13 mouse cellular contexts compared by ENCODE assay signal in the genomic region with DNA sequence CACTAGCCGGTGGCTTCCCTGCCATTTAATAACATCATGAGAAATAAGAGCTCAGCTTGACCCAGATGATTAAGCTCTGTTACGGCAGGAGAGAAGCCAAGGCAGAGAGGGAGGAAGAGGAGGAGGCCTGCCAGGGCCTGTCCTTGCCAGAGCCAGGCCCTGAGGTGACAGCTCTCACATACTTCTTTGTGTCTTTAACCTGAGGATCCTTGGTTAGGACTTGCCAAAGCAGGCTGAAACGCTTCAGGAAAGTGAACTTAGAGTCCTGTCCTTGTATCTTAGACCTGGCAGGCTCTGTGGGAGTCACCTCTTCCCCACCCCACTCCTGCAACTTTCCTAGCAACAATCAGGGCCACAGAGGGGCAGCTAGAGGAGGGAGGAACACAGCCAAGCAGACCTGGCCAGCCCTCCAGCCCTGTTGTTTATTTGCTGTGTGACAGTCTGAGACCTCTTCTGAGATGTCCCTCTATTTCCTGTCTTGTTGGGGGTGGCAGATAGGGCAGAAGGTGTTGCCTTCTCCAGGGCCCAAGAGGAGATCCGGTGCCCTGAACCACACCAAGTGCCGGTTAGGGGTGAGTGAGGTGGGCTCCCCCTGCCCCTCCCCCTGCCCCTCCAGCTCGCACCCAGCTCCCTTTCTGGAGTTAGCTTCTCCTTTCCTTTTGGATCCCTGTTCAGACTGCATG. TPM values are rescaled to one million over a fixed set of nuclear protein-coding genes. Genes with fewer than 3 reads are reported as not detected.
A peak's percentile ranks its signal among the peaks of the same experiment; 100 is the strongest.
DNase-seq lines count a peak whose midpoint lies in the region; ATAC-seq and TF ChIP-seq lines count a peak whose summit lies in the region.
"Had no signal": no experiment of that assay in that cellular context is flagged by ENCODE, and none has a peak within 500 bp of the region (broad histone marks: within the 10 kb centered on the region; RNA-seq: fewer than 3 reads in every experiment).

No protein-coding gene starts in this region.

- 82% methylated on average over 6 of the region's 6 CpGs for WGBS in liver, embryonic 13.5 days (ENCODE audit: insufficient replicate concordance)
- 58% methylated on average over 6 of the region's 6 CpGs for WGBS in embryonic facial prominence, embryonic 15.5 days
- 83% methylated on average over 6 of the region's 6 CpGs for WGBS in small intestine, adult 2 months

- H3K9me3 ChIP-seq in liver, embryonic 13.5 days (replicated peaks): no peaks in the 10 kb centered on the region
- H3K9me3 ChIP-seq in CH12.LX (replicated peaks; ENCODE audit: low read length): peaks cover 33% of the 10 kb centered on the region
- H3K9me3 ChIP-seq in embryonic facial prominence, embryonic 15.5 days (replicated peaks): no peaks in the 10 kb centered on the region
- H3K9me3 ChIP-seq: lung, embryonic 15.5 days had no signal

- in situ Hi-C loops in CH12.LX (cut with MboI; ENCODE audit: low pct_ligation_motif_present, low pct_unique_long_range_greater_than_20kb, low sequenced_read_pairs): no loop called here

- dilution Hi-C loops in CH12.LX (cut with MboI; ENCODE audit: extremely low pct_ligation_motif_present, extremely low pct_unique_long_range_greater_than_20kb, low sequenced_read_pairs): no loop called here

- TF ChIP-seq CTCF in CH12.LX (conservative IDR thresholded peaks at IDR 0.05 in 1 of 2, IDR thresholded peaks at IDR 0.05 in 1 of 2; ENCODE audit: low read depth in 2 of 2, low read length in 2 of 2): no peak
- TF ChIP-seq CTCF in small intestine, adult 2 months (IDR thresholded peaks at IDR 0.05; ENCODE audit: extremely low read depth, insufficient read length, insufficient replicate concordance, low read depth, low read length): no peak

- H3K79me2 ChIP-seq in CH12.LX (replicated peaks; ENCODE audit: control insufficient read depth, extremely low read depth, insufficient read depth, poor library complexity, severe bottlenecking): no peaks in the 10 kb centered on the region

- H3K27me3 ChIP-seq in liver, embryonic 13.5 days: no peaks in the 10 kb centered on the region
- no peaks in the 10 kb centered on the region for H3K27me3 ChIP-seq in CH12.LX (replicated peaks)
- H3K27me3 ChIP-seq in embryonic facial prominence, embryonic 15.5 days: no peaks in the 10 kb centered on the region
- H3K27me3 ChIP-seq in small intestine, adult 2 months (ENCODE audit: control insufficient read depth, insufficient read depth, low read length): no peaks in the 10 kb centered on the region
- H3K27me3 ChIP-seq: lung, embryonic 15.5 days had no signal

- no peak for DNase-seq in liver, embryonic 13.5 days
- no peak for DNase-seq in liver
- DNase-seq in CH12.LX (ENCODE audit: extremely low read depth): peak; percentile 44
- DNase-seq in layer of hippocampus, adult 9-10 months (ENCODE audit: low spot score): no peak
- no peak for DNase-seq in heart, adult 9 months (ENCODE audit: low spot score in 2 of 2)
- DNase-seq in embryo, embryonic 9.5 days (ENCODE audit: extremely low spot score): no peak
- DNase-seq: kidney, adult 18-20 months; thymus, postnatal 36 days had no signal

- H3K4me2 ChIP-seq in liver, embryonic 13.5 days: no peak overlapping the region
- peak overlapping the region; percentile 60 for H3K4me2 ChIP-seq in CH12.LX (ENCODE audit: insufficient read depth, low read depth, poor library complexity, severe bottlenecking)
- H3K4me2 ChIP-seq in embryonic facial prominence, embryonic 15.5 days (replicated peaks): no peak overlapping the region
- H3K4me2 ChIP-seq: heart, embryonic 11.5 days; lung, embryonic 15.5 days had no signal

- H3K27ac ChIP-seq in liver, embryonic 13.5 days: no peak overlapping the region
- peak overlapping the region; percentile 98 for H3K27ac ChIP-seq in CH12.LX (ENCODE audit: insufficient read depth, low read depth)
- peak overlapping the region; percentile 68 for H3K27ac ChIP-seq in embryonic facial prominence, embryonic 15.5 days (replicated peaks)
- peak overlapping the region; percentile 91 for H3K27ac ChIP-seq in small intestine, adult 2 months (ENCODE audit: insufficient read depth, low read depth, low read length)
- H3K27ac ChIP-seq: lung, embryonic 15.5 days had no signal

- TF ChIP-seq RAD21 in CH12.LX (IDR thresholded peaks at IDR 0.05; ENCODE audit: low read depth, low read length): no peak

- H3K9ac ChIP-seq in liver, embryonic 13.5 days: 0 out of 2 replicates have a peak overlapping the region, but pooled peaks have one; percentile 10
- H3K9ac ChIP-seq in CH12.LX (ENCODE audit: insufficient read depth, low read depth): peak overlapping the region; percentile 80
- no peak overlapping the region for H3K9ac ChIP-seq in embryonic facial prominence, embryonic 15.5 days
- H3K9ac ChIP-seq: lung, embryonic 15.5 days had no signal

- no peak overlapping the region for H3K4me3 ChIP-seq in liver, embryonic 13.5 days (replicated peaks)
- peak overlapping the region in 2 of 3 experiments; percentile 27 to 47 for H3K4me3 ChIP-seq in CH12.LX (replicated peaks in 1 of 3; ENCODE audit: low read depth in 2 of 3, low read length in 2 of 3, poor library complexity in 1 of 3)
- H3K4me3 ChIP-seq in embryonic facial prominence, embryonic 15.5 days (replicated peaks): no peak overlapping the region
- H3K4me3 ChIP-seq in small intestine, adult 2 months (ENCODE audit: low read depth, low read length): no peak overlapping the region
- H3K4me3 ChIP-seq: lung, embryonic 15.5 days; myocyte had no signal

- no peak for ATAC-seq in liver, embryonic 13.5 days (ENCODE audit: low read depth)
- ATAC-seq in embryonic facial prominence, embryonic 15.5 days (ENCODE audit: insufficient number of reproducible peaks, low FRiP score, low TSS enrichment, low read depth): 0 out of 2 replicates have a peak, but pooled peaks have one; percentile 51

- TF ChIP-seq EP300 in CH12.LX (IDR thresholded peaks at IDR 0.05; ENCODE audit: low read length): 0 out of 2 replicates have a peak, but pooled peaks have one; percentile 12

- H3K36me3 ChIP-seq in liver, embryonic 13.5 days: peaks cover 70% of the 10 kb centered on the region
- peaks cover 0 to 10% of the 10 kb centered on the region in 2 experiments for H3K36me3 ChIP-seq in CH12.LX (replicated peaks in 1 of 2; ENCODE audit: control insufficient read depth in 1 of 2, insufficient read depth in 1 of 2, low read length in 1 of 2)
- peaks cover 3% of the 10 kb centered on the region; the same call in 1 of the 2 replicates for H3K36me3 ChIP-seq in embryonic facial prominence, embryonic 15.5 days
- H3K36me3 ChIP-seq in small intestine, adult 2 months (ENCODE audit: control insufficient read depth, insufficient read depth, low read length): peaks cover 33% of the 10 kb centered on the region
- H3K36me3 ChIP-seq: lung, embryonic 15.5 days had no signal

- H3K4me1 ChIP-seq in liver, embryonic 13.5 days (replicated peaks): peaks cover 30% of the 10 kb centered on the region
- H3K4me1 ChIP-seq in CH12.LX (ENCODE audit: control insufficient read depth in 1 of 2, insufficient read depth in 2 of 2): peaks cover 18 to 58% of the 10 kb centered on the region in 2 experiments
- H3K4me1 ChIP-seq in embryonic facial prominence, embryonic 15.5 days: no peaks in the 10 kb centered on the region
- H3K4me1 ChIP-seq in small intestine, adult 2 months (ENCODE audit: control insufficient read depth, insufficient read depth, insufficient read length, low read length): peaks cover 14% of the 10 kb centered on the region; the same call in 1 of the 2 replicates

- TF ChIP-seq POLR2A in CH12.LX (IDR thresholded peaks at IDR 0.05; ENCODE audit: low read depth, low read length): 0 out of 2 replicates have a peak, but pooled peaks have one; percentile 9
- no peak for TF ChIP-seq POLR2A in small intestine, adult 2 months (IDR thresholded peaks at IDR 0.05; ENCODE audit: low read depth, low read length)

TF ChIP-seq in CH12.LX, 34 proteins besides CTCF, POLR2A, EP300 and RAD21:
- TF ChIP-seq MAFK (IDR thresholded peaks at IDR 0.05; ENCODE audit: insufficient replicate concordance, low read length): no peak
- peak; percentile 28; the same call in 1 of the 2 replicates for TF ChIP-seq ZMIZ1 (IDR thresholded peaks at IDR 0.05; ENCODE audit: low read depth, low read length)
- 0 out of 2 replicates have a peak, but pooled peaks have one; percentile 4 for TF ChIP-seq HCFC1 (IDR thresholded peaks at IDR 0.05; ENCODE audit: low read depth, low read length)
- TF ChIP-seq MEF2A (IDR thresholded peaks at IDR 0.05; ENCODE audit: borderline replicate concordance, low read depth, low read length): peak; percentile 16; the same call in 1 of the 2 replicates
- TF ChIP-seq IRF4 (IDR thresholded peaks at IDR 0.05; ENCODE audit: low read depth, low read length): 0 out of 2 replicates have a peak, but pooled peaks have one; percentile 17
- TF ChIP-seq UBTF (IDR thresholded peaks at IDR 0.05; ENCODE audit: low read depth, low read length): no peak

RNA-seq across cellular contexts. Expression of gene Apobec3, which starts 8.5 kb away (rescaled TPM):
- 41.7 and 53.3 TPM in 2 replicates for polyA plus RNA-seq in liver, embryonic 13.5 days (2015; fragmentation: Nextera tagmentation; extraction: Ambion mirVana)
- total RNA-seq in CH12.LX (2012; rRNA removed) (3.9 and 4.7 TPM in 2 replicates), CH12.LX (2014; rRNA removed) (8.7 and 10.4 TPM in 2 replicates)
- 94.3 and 98.5 TPM in 2 replicates for polyA plus RNA-seq in CH12.LX (2012; ENCODE audit: insufficient read length, low read depth)
- 16.7 and 19.2 TPM in 2 replicates for polyA plus RNA-seq in embryonic facial prominence, embryonic 15.5 days (2015; fragmentation: Nextera tagmentation; extraction: Ambion mirVana)
- polyA plus RNA-seq in small intestine, adult 2 months (2012; rRNA removed): 9.3 and 21.1 TPM in 2 replicates

Comparison
In these comparisons a context has a peak if more than half of its experiments do, and no peak if none do; other contexts are left out.
1. H3K4me3 ChIP-seq: peak in CH12.LX (2 of 3); none in liver, embryonic 13.5 days (single experiment), embryonic facial prominence, embryonic 15.5 days (single experiment) and small intestine, adult 2 months (single experiment).